Mouse (Mus musculus) C2C12 (cell line): Measurements from ENCODE around the gene Wdr61. TPM values are rescaled to one million over a fixed set of nuclear protein-coding genes. Genes with fewer than 3 reads are reported as not detected.

ENCODE experiments used
- H3K27me3 ChIP-seq: one replicate; pipeline ENCODE4 v1.6.1; 2011; ENCODE audit not compliant: control insufficient read depth, insufficient read depth, insufficient read length
- H3K36me3 ChIP-seq: one replicate; pipeline ENCODE4 v1.6.1; 2011; ENCODE audit not compliant: control insufficient read depth, insufficient read depth
- H3K4me3 ChIP-seq: one replicate; pipeline ENCODE4 v1.5.1; 2011; ENCODE audit warnings: mild to moderate bottlenecking, control low read depth; ENCODE audit not compliant: poor library complexity, insufficient read depth, severe bottlenecking
- H3K79me2 ChIP-seq: one replicate; pipeline ENCODE4 v1.6.1; 2011; ENCODE audit not compliant: control insufficient read depth, insufficient read depth
- H3K79me3 ChIP-seq: one replicate; pipeline ENCODE4 v1.6.1; 2011; ENCODE audit warnings: low read depth, control low read depth
- H3ac ChIP-seq: one replicate; pipeline ENCODE3; 2011; ENCODE audit warnings: low read depth; ENCODE audit not compliant: control insufficient read depth, insufficient read length
- CEBPB ChIP-seq: IDR thresholded peaks from one replicate; pipeline ENCODE4 v1.6.1; 2011; ENCODE audit warnings: low read depth, mild to moderate bottlenecking, control low read depth, moderate library complexity
- CTCF ChIP-seq: IDR thresholded peaks from one replicate; pipeline ENCODE4 v1.5.1; 2011; ENCODE audit not compliant: control insufficient read depth, insufficient read depth, insufficient read length
- FOSL1 ChIP-seq: IDR thresholded peaks from one replicate; pipeline ENCODE4 v1.8.0; 2011; ENCODE audit warnings: mild to moderate bottlenecking, low read length; ENCODE audit not compliant: poor library complexity, insufficient read depth, severe bottlenecking
- MAX ChIP-seq: IDR thresholded peaks from one replicate; pipeline ENCODE4 v1.6.1; 2011; ENCODE audit warnings: mild to moderate bottlenecking, control low read depth
- MYOD1 ChIP-seq: IDR thresholded peaks from one replicate; pipeline ENCODE4 v1.6.1; 2011; ENCODE audit warnings: low read depth; ENCODE audit not compliant: control insufficient read depth, insufficient read length
- MYOG ChIP-seq: IDR thresholded peaks from one replicate; pipeline ENCODE4 v1.6.1; 2011; ENCODE audit not compliant: control insufficient read depth, insufficient read length; ENCODE audit errors: extremely low read depth
- USF1 ChIP-seq: IDR thresholded peaks from one replicate; pipeline ENCODE4 v1.6.1; 2011; ENCODE audit warnings: low read depth, mild to moderate bottlenecking, control low read depth, moderate library complexity
- polyA plus RNA-seq: library from polyadenylated mRNA; unstranded; fragments of >200 nt; fragmentation: generic; extraction: Trizol; gene quantifications from one replicate; pipeline ENCODE4 v1.2.1, GENCODE M21; 2012; ENCODE audit warnings: missing spikeins

The Wdr61 gene
- polyA plus RNA-seq, 1 experiment, result 55.9 TPM

- Histone ChIP-seq H3K27me3 (no peaks in the 10 kb centered on the region), H3ac (no peak overlapping the region), H3K4me3 (no peak overlapping the region), H3K79me2 (no peaks in the 10 kb centered on the region), H3K79me3 (no peaks in the 10 kb centered on the region), H3K36me3 (peaks cover 69% of the 10 kb centered on the region)
- TF ChIP-seq CEBPB (no peak), CTCF (no peak), FOSL1 (no peak), MYOD1 (no peak)
Measured at GRCm38 (mm10) chr9:54717527-54717926, 16.8 kb downstream of the Wdr61 start.

- H3K36me3 ChIP-seq, result peaks cover 58% of the 10 kb centered on the region
- H3K27me3 ChIP-seq, result no peaks in the 10 kb centered on the region
- TF ChIP-seq FOSL1, result no peak
- TF ChIP-seq MAX, result no peak
- no peak for TF ChIP-seq CTCF
- TF ChIP-seq MYOD1, result no peak
- TF ChIP-seq USF1, result no peak
- no peak for TF ChIP-seq CEBPB
Measured at GRCm38 (mm10) chr9:54715776-54716175, 18.5 kb downstream of the Wdr61 start.

GRCm38 (mm10) chr9:54708085-54708484 is 26.2 kb downstream of the Wdr61 start:
- Histone ChIP-seq H3K36me3 (peaks cover 3% of the 10 kb centered on the region), H3ac (no peak overlapping the region), H3K4me3 (no peak overlapping the region), H3K79me2 (no peaks in the 10 kb centered on the region), H3K27me3 (no peaks in the 10 kb centered on the region), H3K79me3 (no peaks in the 10 kb centered on the region)
- TF ChIP-seq FOSL1 (no peak), CTCF (no peak), MYOG (no peak), MAX (no peak)

More at GRCm38 (mm10) chr9:54715776-54716175, 18.5 kb downstream of the Wdr61 start:
- no peak overlapping the region for H3K4me3 ChIP-seq
- H3K79me2 ChIP-seq, result no peaks in the 10 kb centered on the region
- no peak overlapping the region for H3ac ChIP-seq
- H3K79me3 ChIP-seq, result no peaks in the 10 kb centered on the region

GRCm38 (mm10) chr9:54707288-54707999 is 26.9 kb downstream of the Wdr61 start:
- TF ChIP-seq FOSL1 (no peak), MAX (no peak), USF1 (no peak), MYOG (no peak), CTCF (no peak), CEBPB (no peak)
- Histone ChIP-seq H3K27me3 (no peaks in the 10 kb centered on the region), H3ac (no peak overlapping the region), H3K4me3 (no peak overlapping the region), H3K36me3 (peaks cover 3% of the 10 kb centered on the region), H3K79me3 (no peaks in the 10 kb centered on the region), H3K79me2 (no peaks in the 10 kb centered on the region)

- Histone ChIP-seq H3K79me3 (no peaks in the 10 kb centered on the region), H3K36me3 (no peaks in the 10 kb centered on the region), H3K4me3 (no peak overlapping the region), H3ac (no peak overlapping the region), H3K79me2 (no peaks in the 10 kb centered on the region), H3K27me3 (no peaks in the 10 kb centered on the region)
- TF ChIP-seq MYOG (no peak), MYOD1 (no peak), USF1 (no peak), CEBPB (no peak), MAX (no peak), FOSL1 (no peak), CTCF (no peak)
Measured at GRCm38 (mm10) chr9:54705561-54705960, 28.8 kb downstream of the Wdr61 start.

GRCm38 (mm10) chr9:54704361-54704760 is 30.0 kb downstream of the Wdr61 start:
- Histone ChIP-seq H3K79me2 (no peaks in the 10 kb centered on the region), H3K36me3 (no peaks in the 10 kb centered on the region), H3K4me3 (no peak overlapping the region), H3K79me3 (no peaks in the 10 kb centered on the region), H3ac (no peak overlapping the region), H3K27me3 (no peaks in the 10 kb centered on the region)
- TF ChIP-seq CTCF, result no peak
- no peak for TF ChIP-seq USF1
- no peak for TF ChIP-seq MYOG
- TF ChIP-seq MYOD1, result no peak
- no peak for TF ChIP-seq MAX
- no peak for TF ChIP-seq FOSL1
- no peak for TF ChIP-seq CEBPB
